Mouse (Mus musculus) lung, adult 2 months (tissue): ENCODE data around the gene Olfr910. TPM values are rescaled to one million over a fixed set of nuclear protein-coding genes. Genes with fewer than 3 reads are reported as not detected.

ENCODE experiments used
- DNase-seq: peaks from one replicate; pipeline ENCODE4 v3.0.0; 2022
- H3K4me1 ChIP-seq: fragments of 200-500 bp; 2 replicates; pipeline ENCODE4 v1.6.1; 2011; ENCODE audit warnings: low read length; ENCODE audit not compliant: control insufficient read depth, insufficient read depth
- H3K4me3 ChIP-seq: fragments of 200-500 bp; replicated peaks from 2 replicates; pipeline ENCODE3; 2011; ENCODE audit warnings: low read depth, mild to moderate bottlenecking, control low read depth, low read length; ENCODE audit errors: extremely low read depth
- CTCF ChIP-seq: fragments of 200-500 bp; IDR thresholded peaks from 2 replicates; pipeline ENCODE4 v1.5.1; 2011; ENCODE audit warnings: mild to moderate bottlenecking, low read length, control low read depth; ENCODE audit not compliant: insufficient read depth
- POLR2A ChIP-seq: fragments of 200-500 bp; IDR thresholded peaks from 2 replicates; pipeline ENCODE4 v1.6.1; 2011; ENCODE audit warnings: low read depth, mild to moderate bottlenecking, control low read depth, low read length, borderline replicate concordance; ENCODE audit errors: extremely low read depth
- WGBS: fragments of 180-500 bp; shearing (Covaris S2); methylation state at CpG from one replicate; pipeline ENCODE4 v1.1.7; 2018; 5-methylcytosine and 5-hydroxymethylcytosine counted together
- polyA plus RNA-seq: library from polyadenylated mRNA; depleted of rRNA; stranded (reverse); fragments of >200 nt; gene quantifications from 2 replicates; pipeline ENCODE4 v1.2.3, GENCODE M21; 2012; rRNA removed

The Olfr910 gene
- not detected in 2 replicates for polyA plus RNA-seq

GRCm38 (mm10) chr9:38537549-38537948 is at the start of gene Olfr910:
Gene Olfr910 (plus strand): TSS chr9:38537849.
- 78% methylated on average over 2 of the region's 2 CpGs for WGBS
- DNase-seq, result no peak
- no peak for TF ChIP-seq POLR2A
- no peak for TF ChIP-seq CTCF
- Histone ChIP-seq H3K4me3 (no peak within 1 kb of the TSS), H3K4me1 (no peaks in the 10 kb centered on the region)

- Histone ChIP-seq H3K4me3 (no peak within 1 kb of the TSS), H3K4me1 (no peaks in the 10 kb centered on the region)
- no peak for DNase-seq
- WGBS, result 79% methylated on average over 2 of the region's 2 CpGs
- TF ChIP-seq POLR2A, result no peak
- TF ChIP-seq CTCF, result no peak
Measured at GRCm38 (mm10) chr9:38495501-38495900, 42.1 kb upstream of the Olfr910 start, which contains the start of gene Olfr907. Gene Olfr907 (plus strand): TSS chr9:38495801.

- 45% methylated on average over 2 of the region's 2 CpGs for WGBS
- Histone ChIP-seq H3K4me1 (no peaks in the 10 kb centered on the region), H3K4me3 (no peak overlapping the region)
- no peak for TF ChIP-seq CTCF
- DNase-seq, result no peak
Measured at GRCm38 (mm10) chr9:38512353-38512752, 25.3 kb upstream of the Olfr910 start.

- no peak within 1 kb of the TSS for H3K4me3 ChIP-seq
- DNase-seq, result no peak
- H3K4me1 ChIP-seq, result no peaks in the 10 kb centered on the region
- TF ChIP-seq CTCF, result no peak
- TF ChIP-seq POLR2A, result no peak
- WGBS, result 51% methylated on average over 1 of the region's 1 CpGs
Measured at GRCm38 (mm10) chr9:38521280-38521679, 16.4 kb upstream of the Olfr910 start, which contains the start of gene Olfr911-ps1. Gene Olfr911-ps1 (plus strand): TSS chr9:38521580.

GRCm38 (mm10) chr9:38579878-38580277 is 42.2 kb downstream of the Olfr910 start, which contains the start of gene Olfr912:
Gene Olfr912 (plus strand): TSS chr9:38580178.
- no peak for TF ChIP-seq POLR2A
- TF ChIP-seq CTCF, result no peak
- WGBS, result 65% methylated on average over 1 of the region's 1 CpGs
- DNase-seq, result no peak

More at GRCm38 (mm10) chr9:38579878-38580277, 42.2 kb downstream of the Olfr910 start, which contains the start of gene Olfr912:
- no peaks in the 10 kb centered on the region for H3K4me1 ChIP-seq
- H3K4me3 ChIP-seq, result no peak within 1 kb of the TSS

Other genes with a start within 250 kb of the Olfr910 start
- not detected in 2 replicates for gene Olfr896-ps1, start 246.7 kb upstream of the Olfr910 start, polyA plus RNA-seq
- gene Olfr25, start 208.8 kb upstream of the Olfr910 start, polyA plus RNA-seq, result not detected in 2 replicates
- gene Olfr898, start 189.4 kb upstream of the Olfr910 start, polyA plus RNA-seq, result not detected in 2 replicates
- not detected in 2 replicates for gene Olfr250, start 171.0 kb upstream of the Olfr910 start, polyA plus RNA-seq
- not detected in 2 replicates for gene Olfr251, start 160.8 kb upstream of the Olfr910 start, polyA plus RNA-seq
- gene Olfr147, start 136.2 kb upstream of the Olfr910 start, polyA plus RNA-seq, result not detected in 2 replicates
- gene Olfr901, start 108.4 kb upstream of the Olfr910 start, polyA plus RNA-seq, result not detected in 2 replicates
- not detected in 2 replicates for gene Olfr902, start 90.2 kb upstream of the Olfr910 start, polyA plus RNA-seq
- gene Olfr904, start 74.7 kb upstream of the Olfr910 start, polyA plus RNA-seq, result not detected in 2 replicates
- gene Olfr905, start 66.7 kb upstream of the Olfr910 start, polyA plus RNA-seq, result not detected in 2 replicates
- gene Olfr906, start 50.8 kb upstream of the Olfr910 start, polyA plus RNA-seq, result not detected in 2 replicates
- not detected in 2 replicates for gene Olfr907, start 42.0 kb upstream of the Olfr910 start, polyA plus RNA-seq
- not detected in 2 replicates for gene Olfr911-ps1, start 16.3 kb upstream of the Olfr910 start, polyA plus RNA-seq
- not detected in 2 replicates for gene Olfr912, start 42.3 kb downstream of the Olfr910 start, polyA plus RNA-seq
- not detected in 2 replicates for gene Olfr913, start 54.9 kb downstream of the Olfr910 start, polyA plus RNA-seq
- gene Olfr914, start 67.3 kb downstream of the Olfr910 start, polyA plus RNA-seq, result not detected in 2 replicates
- not detected in 2 replicates for gene Olfr916, start 122.0 kb downstream of the Olfr910 start, polyA plus RNA-seq
- gene Olfr917, start 128.0 kb downstream of the Olfr910 start, polyA plus RNA-seq, result not detected in 2 replicates
- not detected in 2 replicates for gene Olfr918, start 136.8 kb downstream of the Olfr910 start, polyA plus RNA-seq
- gene Olfr919, start 165.8 kb downstream of the Olfr910 start, polyA plus RNA-seq, result not detected in 2 replicates
- 17.2 and 22.8 TPM in 2 replicates for gene Vwa5a, start 180.4 kb downstream of the Olfr910 start, polyA plus RNA-seq
- gene Olfr920, start 214.4 kb downstream of the Olfr910 start, polyA plus RNA-seq, result 0.17 and 0.25 TPM in 2 replicates
- 0.13 TPM in 1 of 2 replicates, not detected in the other for gene Olfr921, start 235.2 kb downstream of the Olfr910 start, polyA plus RNA-seq